ENCODE assay signal across 22 mouse cellular contexts in the genomic region with DNA sequence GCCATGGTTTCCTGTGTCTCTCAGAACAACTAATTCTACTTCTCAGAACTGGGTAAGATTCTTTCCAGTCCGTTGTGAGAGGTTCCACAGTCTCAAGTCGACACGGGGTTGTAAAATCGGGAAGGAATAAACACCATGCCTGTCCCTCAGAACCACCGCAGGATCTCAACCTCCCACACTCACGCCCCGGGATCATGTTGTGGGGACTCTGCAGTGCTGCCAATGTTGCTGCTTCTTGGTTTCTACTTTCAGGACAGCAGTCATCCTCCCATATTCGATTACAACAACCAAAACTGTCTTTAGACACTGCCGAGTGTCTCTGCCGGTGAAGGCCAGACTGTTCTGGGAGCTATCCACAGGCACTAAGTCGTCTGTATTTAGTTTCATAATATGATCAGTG.
"Had no signal": no experiment of that assay in that cellular context is flagged by ENCODE, and none has a peak within 500 bp of the region (broad histone marks: within the 10 kb centered on the region; RNA-seq: fewer than 3 reads in every experiment).

No protein-coding gene starts in this region.

- H3K4me2 ChIP-seq: lung, embryonic 15.5 days; midbrain, embryonic 11.5 days; midbrain, embryonic 13.5 days; neural tube, embryonic 13.5 days; neural tube, embryonic 15.5 days; stomach, embryonic 15.5 days had no signal

- H3K4me1 ChIP-seq: lung, embryonic 15.5 days; midbrain, embryonic 13.5 days; neural tube, embryonic 13.5 days; stomach, embryonic 15.5 days had no signal

- H3K9me3 ChIP-seq: lung, embryonic 15.5 days; midbrain, embryonic 13.5 days; neural tube, embryonic 13.5 days; neural tube, embryonic 15.5 days; stomach, embryonic 15.5 days had no signal

- H3K4me3 ChIP-seq: lung, embryonic 15.5 days; megakaryocyte, embryonic 14.5 days; midbrain, embryonic 13.5 days; myocyte; neural tube, embryonic 13.5 days; neural tube, embryonic 15.5 days; stomach, embryonic 15.5 days had no signal

- H3K36me3 ChIP-seq: lung, embryonic 15.5 days; midbrain, embryonic 13.5 days; neural tube, embryonic 13.5 days; neural tube, embryonic 15.5 days; stomach, embryonic 15.5 days had no signal

- H3K9ac ChIP-seq: lung, embryonic 15.5 days; midbrain, embryonic 13.5 days; neural tube, embryonic 13.5 days; neural tube, embryonic 15.5 days; stomach, embryonic 15.5 days had no signal

- H3K27ac ChIP-seq: lung, embryonic 15.5 days; macrophage; midbrain, embryonic 13.5 days; neural tube, embryonic 13.5 days; neural tube, embryonic 15.5 days; stomach, embryonic 15.5 days; stomach, postnatal 0 days had no signal

- DNase-seq: lung, adult 2 months; lung, postnatal 14 days; lung, postnatal 36 days; retina, postnatal 1 day; right cerebral cortex, adult 18-20 months; right cerebral cortex, postnatal 25 days; right cerebral cortex, postnatal 4 days; thymus, adult 2 months; thymus, postnatal 25 days; thymus, postnatal 4 days had no signal

- ATAC-seq: lung, postnatal 0 days; midbrain, embryonic 13.5 days; midbrain, embryonic 16.5 days had no signal

- H3K27me3 ChIP-seq: lung, embryonic 15.5 days; midbrain, embryonic 13.5 days; neural tube, embryonic 13.5 days; neural tube, embryonic 15.5 days; stomach, embryonic 15.5 days had no signal
